Mouse (Mus musculus): ENCODE data around the gene Tmem184b. TPM values are rescaled to one million over a fixed set of nuclear protein-coding genes. Genes with fewer than 3 reads are reported as not detected.

The Tmem184b gene
- total RNA-seq, 4 experiments from 2014 or later: 69.7 to 89.8 (median 75.6) TPM

DNA sequence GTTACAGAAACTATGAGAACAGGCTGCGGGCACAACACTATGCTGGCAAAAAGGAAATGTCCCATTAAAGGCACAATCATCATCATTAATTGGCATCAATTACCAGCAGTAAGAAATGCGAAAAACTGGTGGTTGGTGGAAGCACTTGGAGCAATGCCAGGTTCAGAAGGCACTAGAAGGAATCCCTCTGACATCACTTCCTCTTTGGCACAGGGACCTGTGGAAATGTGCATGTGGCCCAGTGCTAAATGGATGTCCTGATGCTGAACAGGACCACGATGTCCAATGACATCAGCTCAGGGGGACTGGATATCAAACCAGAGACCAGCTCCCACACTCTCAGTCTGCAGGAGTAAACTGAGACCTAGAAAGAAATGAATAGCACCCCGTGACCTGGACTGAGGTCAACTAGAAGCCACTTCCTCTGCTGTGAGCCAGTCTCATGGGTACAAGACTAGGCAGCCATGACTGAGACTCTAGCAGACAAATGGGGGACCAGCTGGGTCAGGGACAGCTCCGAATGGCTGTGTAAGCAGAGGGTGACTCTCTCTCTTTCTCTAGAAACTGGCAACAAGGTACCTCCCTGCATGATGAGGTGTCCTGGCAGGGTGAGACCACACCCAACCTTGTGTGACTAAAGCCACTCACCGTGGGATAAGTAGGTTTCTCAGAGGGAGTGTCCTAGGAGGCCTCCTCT is 60.6 kb downstream of the Tmem184b start:
- no peak for DNase-seq (ENCODE audit: low spot score in 2 of 2)

DNA sequence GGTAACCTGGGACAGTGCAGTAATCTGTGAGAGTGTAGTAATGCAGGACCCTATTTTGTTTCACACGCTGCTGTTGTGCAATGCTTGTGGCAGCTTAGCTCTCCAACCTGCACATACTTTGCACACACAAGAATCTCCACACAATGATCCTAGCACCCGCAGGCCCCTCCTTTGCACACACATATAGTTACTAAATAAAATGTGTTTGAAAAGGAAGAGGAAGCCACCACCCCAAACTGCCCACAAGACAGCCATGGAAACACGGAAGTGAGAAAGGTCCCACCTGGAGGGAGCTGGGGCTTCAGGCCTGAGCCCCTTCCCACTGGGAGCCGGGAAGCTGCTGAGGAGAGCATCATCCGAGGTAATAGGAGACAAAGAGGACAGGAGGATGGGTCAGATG is 64.4 kb downstream of the Tmem184b start:
- DNase-seq (ENCODE audit: low spot score in 2 of 2): no peak

DNA sequence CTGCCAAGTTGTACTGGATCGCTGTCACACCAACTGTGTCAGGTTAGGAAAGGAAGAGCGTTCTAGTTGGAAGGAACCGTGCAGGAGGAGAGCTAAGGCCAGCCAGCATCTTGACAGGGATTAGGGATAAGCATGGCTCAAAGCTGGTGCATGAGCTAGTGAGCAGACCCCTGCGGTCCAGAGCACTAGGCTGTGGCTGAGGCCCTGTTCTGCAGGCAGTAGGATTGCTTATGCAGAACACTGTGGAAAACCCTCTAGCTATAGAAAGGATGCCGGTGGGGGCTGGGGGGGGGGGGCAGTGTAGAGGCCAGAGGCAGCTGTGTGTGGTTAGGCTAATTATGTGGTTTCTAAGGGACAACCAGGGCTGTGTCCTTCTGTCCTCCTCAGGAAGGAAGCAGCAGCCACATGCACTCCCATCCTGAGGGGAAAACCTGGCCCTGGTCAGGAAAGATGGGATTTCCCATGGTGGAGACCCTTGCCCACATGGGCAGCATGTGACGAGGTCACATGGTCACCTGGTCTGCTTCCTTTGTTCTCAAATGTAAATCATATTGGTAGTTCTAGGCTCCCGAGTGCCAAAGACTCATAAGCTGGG is 68.2 kb downstream of the Tmem184b start:
- no peak for DNase-seq (ENCODE audit: low spot score in 2 of 2)

DNA sequence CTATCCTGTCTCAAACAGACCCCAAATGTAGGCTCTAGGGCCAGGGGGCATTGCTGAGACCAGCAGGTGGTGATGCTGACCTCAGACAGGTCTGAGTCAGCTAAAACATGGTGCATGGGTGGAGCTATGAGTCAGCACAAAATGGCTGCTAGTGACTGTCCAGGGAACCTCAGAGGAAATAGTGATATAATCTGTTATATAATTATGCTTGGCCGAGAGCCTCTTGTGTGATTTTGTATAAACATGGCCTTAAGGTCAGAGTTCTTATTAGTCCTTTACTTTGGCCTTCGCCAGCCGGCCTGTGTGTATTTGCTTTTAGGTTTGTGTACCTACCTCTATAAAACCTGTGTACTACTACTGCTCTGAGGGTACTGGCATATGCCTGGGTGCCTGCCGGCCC is 70.0 kb downstream of the Tmem184b start:
- DNase-seq (ENCODE audit: low spot score in 2 of 2): no peak

DNA sequence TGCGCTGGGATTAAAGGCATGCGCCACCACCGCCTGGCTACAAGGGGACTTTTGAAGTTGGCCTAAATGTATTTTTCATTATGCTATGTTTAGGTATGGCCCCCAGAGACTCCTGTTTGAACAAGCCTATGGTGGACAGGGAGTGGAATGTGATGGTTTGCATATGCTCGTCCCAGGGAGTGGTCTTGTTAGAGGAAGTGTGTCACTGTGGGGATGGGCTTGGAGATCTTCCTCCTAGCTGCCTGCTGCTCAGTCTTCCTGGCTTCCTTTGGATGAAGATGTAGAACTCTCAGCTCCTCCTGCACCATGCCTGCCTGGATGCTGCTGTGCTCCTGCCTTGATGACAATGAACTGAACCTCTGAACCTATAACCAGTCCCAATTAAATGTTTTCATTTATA is 72.8 kb downstream of the Tmem184b start:
- no peak for DNase-seq (ENCODE audit: low spot score in 2 of 2)

DNA sequence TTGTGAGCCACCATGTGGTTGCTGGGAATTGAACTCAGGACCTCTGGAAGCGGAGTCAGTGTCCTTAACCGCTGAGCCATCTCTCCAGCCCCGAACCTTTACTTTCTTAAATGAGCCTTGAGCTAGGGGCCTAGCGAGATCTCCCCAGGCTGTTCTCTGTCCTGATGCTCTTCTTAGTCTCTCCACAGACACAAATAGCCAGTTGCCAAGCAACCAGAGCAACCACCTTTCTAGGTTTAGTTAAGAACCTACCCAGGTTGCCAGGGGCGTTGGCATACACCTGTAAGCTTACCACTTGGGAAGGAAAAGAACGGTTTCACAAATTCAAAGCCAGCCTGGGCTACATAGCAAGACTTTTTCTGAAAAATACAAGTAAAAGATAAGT is 73.4 kb downstream of the Tmem184b start:
- no peak for DNase-seq (ENCODE audit: low spot score in 2 of 2)

DNA sequence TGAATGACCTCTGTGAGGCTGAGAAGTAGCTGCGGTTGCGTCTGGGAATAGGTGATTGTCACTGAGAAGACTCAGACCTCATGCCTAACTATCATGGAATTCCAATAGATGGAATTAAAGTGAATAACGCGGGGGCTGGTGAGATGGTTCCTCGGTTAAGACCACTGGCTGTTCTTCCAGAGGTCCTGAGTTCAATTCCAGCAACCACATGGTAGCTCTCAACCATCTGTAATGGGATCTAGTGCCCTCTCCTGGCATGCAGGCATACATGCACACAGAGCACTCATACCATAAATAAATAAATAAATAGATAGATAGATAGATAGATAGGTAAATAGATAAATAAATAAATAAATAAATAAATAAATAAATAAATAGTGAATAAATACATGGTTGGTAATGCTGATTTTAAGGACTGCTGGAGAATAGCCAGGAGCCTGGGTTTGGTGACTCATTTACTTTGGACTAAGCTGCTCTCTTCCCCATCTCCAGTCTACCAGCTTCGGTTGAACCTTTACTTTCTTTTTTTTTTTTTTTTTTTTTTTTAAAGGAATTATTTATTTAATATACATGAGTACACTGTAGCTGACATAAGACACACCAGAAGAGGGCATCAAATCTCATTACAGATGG is 73.9 kb downstream of the Tmem184b start:
- DNase-seq (ENCODE audit: low spot score in 2 of 2): no peak

DNA sequence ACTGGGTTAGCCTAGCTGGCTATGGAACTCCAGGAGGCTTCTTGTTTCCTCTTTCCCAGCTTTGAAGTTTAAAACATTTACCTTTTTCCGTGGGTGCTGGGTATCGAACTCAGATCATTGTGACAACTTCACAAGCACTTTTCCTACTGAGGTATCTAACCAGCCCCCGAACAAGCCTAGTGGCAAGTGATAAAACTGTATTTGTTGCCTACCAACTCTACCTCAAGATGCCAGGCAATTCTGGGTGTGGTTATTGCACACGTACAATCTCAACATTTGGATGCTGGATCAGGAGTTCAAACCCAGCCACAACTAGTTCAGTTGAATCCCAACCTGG is 74.5 kb downstream of the Tmem184b start:
- DNase-seq (ENCODE audit: low spot score in 2 of 2): no peak

DNA sequence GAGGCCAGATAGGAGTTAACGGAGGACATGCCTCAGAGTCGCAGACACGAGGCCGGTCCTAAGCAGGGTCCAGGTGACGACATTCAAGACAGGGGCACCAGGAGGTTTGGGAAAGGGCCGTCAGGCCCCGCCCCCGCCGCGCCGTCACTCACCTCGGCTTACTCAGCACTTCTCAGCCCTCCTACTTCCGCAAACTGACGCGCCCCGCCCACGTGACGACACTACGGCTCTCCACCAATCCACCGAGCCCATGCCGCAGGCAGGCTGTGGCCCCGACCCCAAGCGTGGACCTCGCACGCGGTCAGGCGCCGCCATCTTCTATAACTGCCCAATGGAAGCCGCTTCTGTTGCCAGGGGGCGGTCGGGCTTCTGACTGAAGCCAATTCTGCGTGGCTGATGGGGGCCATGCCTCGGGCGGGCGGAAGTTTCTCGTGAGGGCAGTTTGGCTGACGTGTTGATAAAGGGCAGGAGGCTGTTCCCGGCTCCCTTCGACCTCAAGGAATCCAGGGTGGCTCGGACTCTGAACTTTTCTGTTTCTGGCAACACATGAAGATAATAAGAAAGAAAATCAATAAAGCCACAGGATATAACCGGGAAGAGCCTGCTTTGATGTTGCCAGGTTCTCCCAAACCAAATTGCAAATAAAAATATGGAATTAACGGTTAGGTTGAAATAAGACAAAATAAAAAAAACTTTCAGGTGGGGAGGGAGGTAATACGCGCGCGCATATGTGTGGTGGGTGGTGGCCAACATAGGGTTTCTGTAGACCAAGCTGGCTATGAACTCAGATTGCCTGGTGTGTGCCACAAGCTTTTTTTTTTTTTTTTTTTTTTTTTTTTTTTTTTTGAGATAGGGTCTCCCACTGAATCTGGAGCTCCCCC is 75.1 kb downstream of the Tmem184b start, which contains the start of gene Pla2g6:
Gene Pla2g6, minus strand, starts transcription at position 333 of the 881 bp plus-strand sequence.
- peak; percentile 93 to 99 for DNase-seq (ENCODE audit: low spot score in 2 of 2)

DNA sequence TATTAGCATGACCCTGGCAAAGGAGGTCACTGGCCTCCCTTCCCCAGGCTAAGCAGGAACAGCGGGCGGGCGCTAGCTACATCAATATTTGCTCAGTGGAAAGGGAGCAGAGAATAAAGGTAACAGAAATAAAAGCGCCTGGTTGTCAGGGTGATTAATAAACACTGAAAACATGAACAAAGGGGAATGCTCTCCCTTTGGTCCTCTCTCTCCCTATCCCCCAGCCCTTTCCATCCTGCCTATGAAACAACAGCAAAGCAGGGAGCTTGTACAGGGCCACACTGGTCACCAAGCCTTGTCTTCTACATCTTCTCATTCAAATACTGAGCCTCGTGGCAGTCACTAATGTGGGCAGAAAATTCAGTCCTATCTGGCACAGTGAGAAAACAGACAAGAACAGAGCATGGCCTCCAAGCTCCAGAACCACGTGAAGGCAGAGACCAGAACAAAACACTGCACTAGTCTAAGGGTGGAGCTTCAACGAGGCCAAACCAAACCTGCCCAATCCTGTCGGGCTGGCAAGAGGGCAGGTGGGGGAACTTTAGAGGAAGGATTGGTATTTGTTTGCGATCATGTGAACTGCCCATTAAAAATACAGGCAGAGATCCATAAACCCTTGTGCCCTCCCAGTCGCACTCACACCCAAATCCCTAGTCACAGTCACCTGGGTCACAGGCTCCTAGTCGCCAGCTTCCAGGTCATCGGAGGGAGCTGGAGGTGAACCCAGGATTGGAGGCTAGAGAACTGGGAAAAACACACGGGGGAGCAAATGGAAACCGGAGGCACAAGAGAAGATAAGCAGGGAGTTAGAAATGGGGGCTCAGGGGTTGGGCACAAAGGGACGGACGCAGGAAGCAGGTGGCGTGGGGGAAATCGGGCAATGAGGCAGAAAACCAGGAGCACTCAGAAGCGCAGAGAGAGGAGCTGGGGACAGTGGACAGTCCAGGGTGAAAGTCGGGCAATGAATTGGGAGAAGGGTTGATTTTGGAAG is 76.1 kb downstream of the Tmem184b start:
- DNase-seq (ENCODE audit: low spot score in 2 of 2): peak in 1 of 2 experiments; percentile 20

DNA sequence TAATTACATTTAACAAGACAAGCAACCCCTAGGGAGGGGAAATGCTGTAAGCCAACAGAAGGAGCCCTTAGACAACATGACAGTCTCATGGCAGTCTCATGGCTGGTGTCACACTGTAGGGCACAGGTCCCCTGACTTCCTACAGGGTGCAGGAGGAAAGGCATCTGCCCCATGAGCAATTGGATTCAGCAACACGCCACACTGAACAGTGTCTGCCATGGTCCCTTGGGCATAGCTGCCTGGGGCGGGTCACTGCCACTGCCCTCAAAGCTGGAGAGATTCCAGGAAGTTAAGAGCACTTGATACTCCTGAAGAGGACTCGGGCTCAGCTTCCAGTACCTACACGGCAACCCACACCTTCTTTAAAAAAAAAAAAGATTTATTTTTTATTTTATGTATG is 77.1 kb downstream of the Tmem184b start:
- DNase-seq (ENCODE audit: low spot score in 2 of 2): no peak

DNA sequence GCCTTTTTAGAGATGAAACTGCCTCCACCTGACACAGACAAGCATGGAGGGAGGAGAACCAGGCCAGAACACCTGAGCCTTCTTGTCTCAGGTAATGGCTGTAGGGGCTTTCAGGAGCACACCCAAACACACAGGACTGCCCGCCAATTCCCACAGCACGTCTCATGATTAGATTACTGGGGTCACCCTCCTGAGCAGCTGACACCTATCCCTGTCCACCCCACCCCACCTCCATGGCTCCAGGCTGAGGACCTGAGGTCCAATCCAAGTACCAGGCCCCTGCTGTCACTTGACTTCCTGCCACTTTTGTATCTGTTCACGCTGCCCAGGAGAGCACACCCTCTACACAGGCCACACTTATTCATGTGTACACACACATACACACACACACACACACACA is 77.6 kb downstream of the Tmem184b start:
- no peak for DNase-seq (ENCODE audit: low spot score in 2 of 2)

DNA sequence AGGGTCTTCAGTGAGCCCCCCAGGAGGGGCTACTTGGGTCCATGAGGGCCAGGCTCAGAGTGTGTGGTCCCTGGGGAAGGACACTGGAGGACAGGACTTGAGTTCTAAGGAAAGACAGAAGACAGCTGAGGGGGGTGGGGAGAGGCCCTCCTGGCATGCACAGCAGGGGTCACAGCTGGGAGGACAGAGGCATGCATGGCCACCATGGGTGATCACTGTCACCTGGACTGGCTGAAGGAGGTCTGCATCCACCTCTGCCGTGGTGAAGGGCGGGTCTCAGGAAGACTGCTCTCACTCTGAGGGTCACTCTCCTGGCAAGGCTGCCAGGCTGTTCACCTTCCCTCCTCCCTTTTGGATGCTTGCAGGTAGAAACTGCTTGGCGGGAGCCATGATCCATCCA is 79.0 kb downstream of the Tmem184b start:
- no peak for DNase-seq (ENCODE audit: low spot score in 2 of 2)

DNA sequence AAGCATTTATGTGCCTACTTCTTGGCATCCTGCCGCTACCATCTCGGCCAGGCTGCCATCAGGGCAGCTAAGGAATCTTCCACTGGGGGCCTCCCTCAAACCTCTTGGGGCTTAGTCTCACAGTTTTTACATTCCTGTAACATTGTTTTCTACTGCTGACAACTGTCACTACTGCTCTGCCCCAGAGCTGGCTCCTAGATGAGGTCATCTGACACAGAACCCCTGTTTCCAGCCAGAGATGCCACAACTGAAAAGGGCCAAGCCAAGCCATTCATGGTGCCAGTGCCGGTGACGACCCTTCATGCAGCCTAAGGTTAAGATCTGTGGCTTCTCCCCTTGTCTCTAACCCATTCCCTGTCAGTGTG is 79.6 kb downstream of the Tmem184b start:
- DNase-seq (ENCODE audit: low spot score in 2 of 2): no peak

DNA sequence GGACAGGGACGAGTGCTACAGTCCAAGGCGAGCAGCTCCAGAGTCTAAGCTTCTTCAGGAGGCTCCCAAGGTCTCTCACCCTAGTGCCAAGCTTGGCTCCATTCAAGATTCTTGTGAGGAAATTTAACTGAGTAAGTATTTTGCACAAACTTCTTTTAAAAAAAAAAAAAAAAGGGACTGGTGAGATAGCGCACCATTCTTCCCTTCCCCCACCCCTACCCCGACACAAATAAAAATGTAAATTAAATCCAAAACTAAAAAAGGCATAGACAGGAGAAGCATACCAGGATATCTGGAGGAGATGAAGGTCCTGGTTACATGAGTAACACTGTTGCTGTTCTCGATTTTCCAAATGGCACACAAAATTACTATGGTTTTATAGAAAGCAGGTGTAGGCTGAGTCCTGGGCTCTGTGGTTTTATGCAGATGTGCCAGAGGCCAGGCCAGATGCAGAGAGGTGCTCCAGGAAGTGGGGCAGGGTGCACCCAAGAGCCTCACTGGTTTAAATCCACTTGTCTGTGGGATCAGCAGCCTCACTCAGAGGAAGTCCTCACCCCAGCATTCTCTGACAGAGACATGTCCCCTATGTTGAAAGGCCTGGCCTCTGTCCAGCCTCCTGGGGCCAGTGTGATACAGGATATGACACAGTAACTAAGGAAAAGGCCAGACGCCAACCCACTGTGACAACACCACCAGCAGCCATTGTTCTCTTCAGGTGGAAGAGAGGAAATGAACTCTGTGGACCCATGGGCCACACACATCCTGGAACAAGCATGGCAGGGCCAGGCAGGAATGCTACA is 80.2 kb downstream of the Tmem184b start:
- no peak for DNase-seq (ENCODE audit: low spot score in 2 of 2)

DNA sequence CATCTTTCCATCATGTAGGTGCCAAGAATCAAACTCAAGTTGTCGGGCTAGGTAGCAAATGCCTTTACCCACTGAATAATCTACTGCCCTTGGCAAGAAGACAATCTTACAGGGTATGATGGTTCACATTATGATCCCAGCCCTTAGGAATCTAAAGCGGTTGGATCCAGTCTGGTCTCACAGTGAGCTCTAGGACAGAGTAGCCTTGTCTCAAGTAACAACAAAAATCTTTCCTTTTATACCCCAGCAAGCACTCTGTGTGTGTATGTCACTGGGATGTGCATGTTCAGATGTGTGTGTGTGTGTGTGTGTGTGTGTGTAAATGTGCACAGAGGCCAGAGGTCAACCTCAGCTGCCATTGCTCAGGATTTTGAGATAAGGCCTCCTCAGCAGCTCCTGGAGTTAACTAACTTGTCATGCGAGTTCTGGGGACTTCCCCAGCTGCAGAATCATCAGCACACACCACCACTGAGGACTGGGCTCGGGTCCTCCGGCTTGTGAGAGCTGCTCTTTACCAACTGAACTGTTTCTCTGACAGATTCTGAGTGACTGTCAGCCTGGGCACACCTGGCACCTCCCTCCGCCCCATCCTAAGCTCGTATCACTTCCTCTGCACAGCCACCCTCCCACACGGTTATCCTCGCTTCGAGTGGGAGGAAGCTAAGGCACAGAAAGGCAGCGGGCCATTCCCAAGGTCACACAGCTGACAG is 80.9 kb downstream of the Tmem184b start:
- DNase-seq (ENCODE audit: low spot score in 2 of 2): no peak

DNA sequence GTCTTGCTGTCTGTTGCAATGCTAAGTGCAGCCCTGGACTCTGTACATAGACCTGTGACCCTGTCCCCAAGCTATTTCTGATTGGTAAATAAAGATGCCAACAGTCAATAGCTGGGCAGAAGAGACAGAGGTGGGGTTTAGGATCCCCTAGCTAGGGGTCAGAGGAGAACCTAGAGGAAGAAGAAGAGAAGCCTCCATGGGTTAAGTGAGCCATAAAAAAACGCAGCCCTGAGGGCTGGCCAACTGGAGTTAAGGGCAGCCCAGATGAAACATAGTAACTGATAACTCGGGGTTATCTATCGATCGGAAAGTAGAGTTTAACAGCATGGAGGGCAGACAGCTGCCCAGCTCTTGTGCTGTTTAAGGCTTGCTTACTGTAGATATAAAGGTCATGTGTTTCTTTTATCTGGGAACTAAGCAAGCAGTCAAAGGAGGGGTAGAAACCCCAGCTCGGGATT is 81.6 kb downstream of the Tmem184b start:
- DNase-seq (ENCODE audit: low spot score in 2 of 2): no peak

DNA sequence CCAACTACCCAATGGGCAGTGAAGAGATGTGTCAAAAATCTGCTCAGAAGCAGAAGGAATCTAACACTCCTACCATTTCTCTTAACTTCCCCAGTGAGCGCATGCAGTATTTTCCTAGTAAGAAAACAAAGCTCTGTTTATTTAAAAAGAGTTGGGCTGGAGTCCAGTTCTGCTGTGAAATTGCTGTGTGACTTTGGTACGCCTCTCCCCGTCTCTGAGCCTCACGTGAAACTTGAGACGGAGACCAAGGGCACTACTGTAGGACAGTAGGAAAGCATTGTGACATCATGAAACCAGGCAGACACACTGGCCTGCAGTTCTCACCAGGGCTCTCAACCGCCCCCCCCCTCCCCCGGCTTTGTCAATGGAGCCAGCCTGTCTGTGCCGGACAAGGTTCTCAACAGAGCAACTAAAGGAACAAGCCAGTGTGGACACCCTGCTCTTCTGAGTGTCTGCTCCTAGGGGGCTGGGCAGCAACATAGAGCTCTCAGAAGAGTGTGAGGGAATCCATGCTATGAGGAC is 89.5 kb downstream of the Tmem184b start:
- DNase-seq (ENCODE audit: low spot score in 2 of 2): no peak
